Comparison of ENCODE assay signal across 8 mouse cellular contexts in genomic region chr5:92083417-92084038, GRCm38 (mm10). TPM values are rescaled to one million over a fixed set of nuclear protein-coding genes. Genes with fewer than 3 reads are reported as not detected.
DNase-seq lines count a peak whose midpoint lies in the region; ATAC-seq and TF ChIP-seq lines count a peak whose summit lies in the region.

Gene G3bp2, minus strand, starts transcription at chr5:92083719.

- peak within 1 kb of the TSS; percentile 94 for H3K4me2 ChIP-seq in CH12.LX (ENCODE audit: insufficient read depth, low read depth, poor library complexity, severe bottlenecking)
- H3K4me2 ChIP-seq in forebrain, embryonic 11.5 days (ENCODE audit: low read depth, low read length, severe bottlenecking): peak within 1 kb of the TSS; percentile 58
- H3K4me2 ChIP-seq in heart, embryonic 16.5 days (ENCODE audit: low read depth, low read length): peak within 1 kb of the TSS; percentile 87
- peak within 1 kb of the TSS; percentile 99 for H3K4me2 ChIP-seq in liver, embryonic 15.5 days
- H3K4me2 ChIP-seq in neural tube, embryonic 12.5 days (replicated peaks): peak within 1 kb of the TSS; percentile 70

- TF ChIP-seq CTCF in CH12.LX (conservative IDR thresholded peaks at IDR 0.05 in 1 of 2, IDR thresholded peaks at IDR 0.05 in 1 of 2; ENCODE audit: low read depth in 2 of 2, low read length in 2 of 2): no peak

- peak; percentile 93 for TF ChIP-seq POLR2A in CH12.LX (IDR thresholded peaks at IDR 0.05; ENCODE audit: low read depth, low read length)

- under 1% methylated on average over 65 of the region's 65 CpGs for WGBS in forebrain, embryonic 11.5 days
- under 1% methylated on average over 65 of the region's 65 CpGs for WGBS in heart, embryonic 16.5 days
- under 1% methylated on average over 65 of the region's 65 CpGs for WGBS in liver, embryonic 15.5 days (ENCODE audit: insufficient replicate concordance)
- WGBS in neural tube, embryonic 12.5 days: under 1% methylated on average over 65 of the region's 65 CpGs

- H3K9ac ChIP-seq in CH12.LX (ENCODE audit: insufficient read depth, low read depth): peak within 1 kb of the TSS; percentile 81
- peak within 1 kb of the TSS; percentile 97 for H3K9ac ChIP-seq in forebrain, embryonic 11.5 days (ENCODE audit: low read length)
- H3K9ac ChIP-seq in heart, embryonic 16.5 days (ENCODE audit: low read length): peak within 1 kb of the TSS; percentile 99
- peak within 1 kb of the TSS; percentile 79 for H3K9ac ChIP-seq in liver, embryonic 15.5 days
- peak within 1 kb of the TSS; percentile 97 for H3K9ac ChIP-seq in neural tube, embryonic 12.5 days

- peak; percentile 98 for ATAC-seq in forebrain, embryonic 11.5 days (replicated peaks; ENCODE audit: low FRiP score)
- ATAC-seq in heart, embryonic 16.5 days (replicated peaks; ENCODE audit: extremely low read depth, insufficient read depth, low FRiP score): peak; percentile 99
- peak; percentile 95 for ATAC-seq in liver, embryonic 15.5 days (ENCODE audit: insufficient read depth)
- ATAC-seq in neural tube, embryonic 12.5 days (ENCODE audit: low FRiP score, low read depth): peak; percentile 98

- no peak for TF ChIP-seq EP300 in CH12.LX (IDR thresholded peaks at IDR 0.05; ENCODE audit: low read length)

- H3K36me3 ChIP-seq in CH12.LX (replicated peaks in 1 of 2; ENCODE audit: control insufficient read depth in 1 of 2, insufficient read depth in 1 of 2, low read length in 1 of 2): peaks cover 0 to 9% of the 10 kb centered on the region in 2 experiments
- H3K36me3 ChIP-seq in forebrain, embryonic 11.5 days (ENCODE audit: control insufficient read depth, insufficient read depth, low read length): no peaks in the 10 kb centered on the region
- H3K36me3 ChIP-seq in heart, embryonic 16.5 days (ENCODE audit: control insufficient read depth, insufficient read depth): no peaks in the 10 kb centered on the region
- H3K36me3 ChIP-seq in liver, embryonic 15.5 days (replicated peaks): no peaks in the 10 kb centered on the region
- no peaks in the 10 kb centered on the region for H3K36me3 ChIP-seq in neural tube, embryonic 12.5 days

- no peaks in the 10 kb centered on the region for H3K9me3 ChIP-seq in CH12.LX (replicated peaks; ENCODE audit: low read length)
- no peaks in the 10 kb centered on the region for H3K9me3 ChIP-seq in forebrain, embryonic 11.5 days (ENCODE audit: control insufficient read depth, low read length)
- H3K9me3 ChIP-seq in heart, embryonic 16.5 days (replicated peaks; ENCODE audit: control insufficient read depth, low read length): no peaks in the 10 kb centered on the region
- no peaks in the 10 kb centered on the region for H3K9me3 ChIP-seq in liver, embryonic 15.5 days (replicated peaks)
- no peaks in the 10 kb centered on the region for H3K9me3 ChIP-seq in neural tube, embryonic 12.5 days

- in situ Hi-C loops in CH12.LX (cut with MboI; ENCODE audit: low pct_ligation_motif_present, low pct_unique_long_range_greater_than_20kb, low sequenced_read_pairs): no loop called here

- peaks cover 4 to 42% of the 10 kb centered on the region in 2 experiments; a peak in 3 of 4 replicates for H3K4me1 ChIP-seq in CH12.LX (ENCODE audit: control insufficient read depth in 1 of 2, insufficient read depth in 2 of 2)
- peaks cover 9% of the 10 kb centered on the region for H3K4me1 ChIP-seq in forebrain, embryonic 11.5 days (replicated peaks; ENCODE audit: control insufficient read depth, insufficient read depth, low read length)
- peaks cover 29% of the 10 kb centered on the region for H3K4me1 ChIP-seq in heart, embryonic 16.5 days (ENCODE audit: control insufficient read depth, insufficient read depth, low read length)
- peaks cover 52% of the 10 kb centered on the region for H3K4me1 ChIP-seq in liver, embryonic 15.5 days (replicated peaks)
- peaks cover 19% of the 10 kb centered on the region for H3K4me1 ChIP-seq in neural tube, embryonic 12.5 days

- H3K27ac ChIP-seq in CH12.LX (ENCODE audit: insufficient read depth, low read depth): peak within 1 kb of the TSS; percentile 95
- peak within 1 kb of the TSS; percentile 97 for H3K27ac ChIP-seq in forebrain, embryonic 11.5 days (ENCODE audit: low read depth, low read length)
- peak within 1 kb of the TSS; percentile 98 for H3K27ac ChIP-seq in heart, embryonic 16.5 days (ENCODE audit: low read length)
- H3K27ac ChIP-seq in liver, embryonic 15.5 days (replicated peaks): peak within 1 kb of the TSS; percentile 92
- peak within 1 kb of the TSS; percentile 98 for H3K27ac ChIP-seq in neural tube, embryonic 12.5 days

- dilution Hi-C loops in CH12.LX (cut with MboI; ENCODE audit: extremely low pct_ligation_motif_present, extremely low pct_unique_long_range_greater_than_20kb, low sequenced_read_pairs): no loop called here

- peaks cover 42% of the 10 kb centered on the region for H3K79me2 ChIP-seq in CH12.LX (replicated peaks; ENCODE audit: control insufficient read depth, extremely low read depth, insufficient read depth, poor library complexity, severe bottlenecking)

- no peaks in the 10 kb centered on the region for H3K27me3 ChIP-seq in CH12.LX (replicated peaks)
- H3K27me3 ChIP-seq in forebrain, embryonic 11.5 days (ENCODE audit: control insufficient read depth, insufficient read depth, low read length): no peaks in the 10 kb centered on the region
- H3K27me3 ChIP-seq in heart, embryonic 16.5 days (ENCODE audit: control insufficient read depth, insufficient read depth, low read length): no peaks in the 10 kb centered on the region
- H3K27me3 ChIP-seq in liver, embryonic 15.5 days: no peaks in the 10 kb centered on the region
- H3K27me3 ChIP-seq in neural tube, embryonic 12.5 days (replicated peaks): no peaks in the 10 kb centered on the region

- DNase-seq in CH12.LX (ENCODE audit: extremely low read depth): peak; percentile 98
- DNase-seq in c-Kit-positive CD71-positive TER-119-negative erythroid progenitor cells, embryonic 14.5 days (ENCODE audit: low read depth): peak; percentile 99
- peak; percentile 99 for DNase-seq in forebrain, embryonic 11.5 days (ENCODE audit: low spot score)
- peak; percentile 98 for DNase-seq in kidney, postnatal 36 days
- peak; percentile 98 for DNase-seq in telencephalon, adult 2 months (ENCODE audit: low read depth, low spot score)

- H3K4me3 ChIP-seq in CH12.LX (replicated peaks in 1 of 3; ENCODE audit: low read depth in 2 of 3, low read length in 2 of 3, poor library complexity in 1 of 3): peak within 1 kb of the TSS; percentile 96 to 99 (median 98)
- H3K4me3 ChIP-seq in forebrain, embryonic 11.5 days (ENCODE audit: low read depth, low read length): peak within 1 kb of the TSS; percentile 90
- H3K4me3 ChIP-seq in heart, embryonic 16.5 days (ENCODE audit: low read length): peak within 1 kb of the TSS; percentile 97
- H3K4me3 ChIP-seq in liver, embryonic 15.5 days (replicated peaks): peak within 1 kb of the TSS; percentile 89
- H3K4me3 ChIP-seq in neural tube, embryonic 12.5 days: peak within 1 kb of the TSS; percentile 97

- no peak for TF ChIP-seq RAD21 in CH12.LX (IDR thresholded peaks at IDR 0.05; ENCODE audit: low read depth, low read length)

TF ChIP-seq in CH12.LX, 34 proteins besides CTCF, POLR2A, EP300 and RAD21 (continues in another document):
- TF ChIP-seq MYC (IDR thresholded peaks at IDR 0.05; ENCODE audit: low read depth, low read length): peak; percentile 63; the same call in 1 of the 2 replicates
- peak; percentile 64; the same call in 1 of the 2 replicates for TF ChIP-seq PAX5 (IDR thresholded peaks at IDR 0.05; ENCODE audit: low read length)
- TF ChIP-seq CHD1 (IDR thresholded peaks at IDR 0.05; ENCODE audit: low read depth, low read length): 0 out of 2 replicates have a peak, but pooled peaks have one; percentile 41
- TF ChIP-seq MAFK (IDR thresholded peaks at IDR 0.05; ENCODE audit: insufficient replicate concordance, low read length): no peak
- TF ChIP-seq IRF4 (IDR thresholded peaks at IDR 0.05; ENCODE audit: low read depth, low read length): peak; percentile 38
- TF ChIP-seq JUND (conservative IDR thresholded peaks at IDR 0.05; ENCODE audit: low read depth, low read length): no peak
- TF ChIP-seq MXI1 (IDR thresholded peaks at IDR 0.05; ENCODE audit: low read depth, low read length): peak; percentile 92
- TF ChIP-seq MAZ (IDR thresholded peaks at IDR 0.05; ENCODE audit: low read depth, low read length): peak; percentile 89
- TF ChIP-seq GABPA (IDR thresholded peaks at IDR 0.05; ENCODE audit: insufficient replicate concordance, low read depth, low read length): no peak
- TF ChIP-seq SIN3A (IDR thresholded peaks at IDR 0.05; ENCODE audit: low read length): peak; percentile 92
- TF ChIP-seq KAT2A (IDR thresholded peaks at IDR 0.05; ENCODE audit: insufficient replicate concordance, low read length): peak; percentile 77; the same call in 1 of the 2 replicates
- no peak for TF ChIP-seq ZKSCAN1 (IDR thresholded peaks at IDR 0.05; ENCODE audit: borderline replicate concordance, low read depth, low read length)
- no peak for TF ChIP-seq JUN (IDR thresholded peaks at IDR 0.05; ENCODE audit: insufficient read depth, low read depth, low read length)
- peak; percentile 90 for TF ChIP-seq ELF1 (IDR thresholded peaks at IDR 0.05; ENCODE audit: low read depth, low read length)
- TF ChIP-seq UBTF (IDR thresholded peaks at IDR 0.05; ENCODE audit: low read depth, low read length): no peak
- TF ChIP-seq USF2 (conservative IDR thresholded peaks at IDR 0.05; ENCODE audit: low read depth, low read length): no peak
- TF ChIP-seq HCFC1 (IDR thresholded peaks at IDR 0.05; ENCODE audit: low read depth, low read length): peak; percentile 75
- no peak for TF ChIP-seq USF1 (IDR thresholded peaks at IDR 0.05; ENCODE audit: low read depth, low read length)
- peak; percentile 81 for TF ChIP-seq TCF12 (IDR thresholded peaks at IDR 0.05; ENCODE audit: low read depth, low read length)
- 0 out of 2 replicates have a peak, but pooled peaks have one; percentile 12 for TF ChIP-seq BHLHE40 (IDR thresholded peaks at IDR 0.05; ENCODE audit: low read depth, low read length)
- TF ChIP-seq RCOR1 (conservative IDR thresholded peaks at IDR 0.05; ENCODE audit: low read depth, low read length): peak; percentile 75; the same call in 1 of the 2 replicates
- TF ChIP-seq SMC3 (IDR thresholded peaks at IDR 0.05; ENCODE audit: low read depth, low read length): no peak
- peak; percentile 97 for TF ChIP-seq TBP (conservative IDR thresholded peaks at IDR 0.05; ENCODE audit: low read depth, low read length)

RNA-seq across cellular contexts. Expression of gene G3bp2, which starts in this region (rescaled TPM):
- 38.8 and 55.9 TPM in 2 replicates for total RNA-seq in CH12.LX (2012; rRNA removed)
- 99.7 and 103 TPM in 2 replicates for total RNA-seq in CH12.LX (2014; rRNA removed)
- 106 and 114 TPM in 2 replicates for polyA plus RNA-seq in CH12.LX (2012; ENCODE audit: insufficient read length, low read depth)
- 269 and 276 TPM in 2 replicates for polyA plus RNA-seq in forebrain, embryonic 11.5 days (2014; fragmentation: Nextera tagmentation; extraction: Ambion mirVana)
- 122 and 125 TPM in 2 replicates for polyA plus RNA-seq in heart, embryonic 16.5 days (2015; fragmentation: Nextera tagmentation; extraction: Ambion mirVana)
- 42.8 and 50.1 TPM in 2 replicates for polyA plus RNA-seq in liver, embryonic 15.5 days (2015; fragmentation: Nextera tagmentation; extraction: Ambion mirVana)
- polyA plus RNA-seq in neural tube, embryonic 12.5 days (2016; fragmentation: Nextera tagmentation; extraction: Ambion mirVana): 327 and 357 TPM in 2 replicates

Comparison
In these comparisons a context has a peak if more than half of its experiments do, and no peak if none do; other contexts are left out.
1. Peak in every context shown above with its lines: DNase-seq, ATAC-seq, H3K4me3 ChIP-seq and H3K27ac ChIP-seq.